Mouse (Mus musculus) liver, embryonic 13.5 days (tissue): Measurements from ENCODE around the gene Esp34. TPM values are rescaled to one million over a fixed set of nuclear protein-coding genes. Genes with fewer than 3 reads are reported as not detected.

Experiments
- ATAC-seq: fragments of 200-750 bp; cut with Nextera tagmentation; 2 replicates; pipeline ENCODE4 v1.8.0; 2017; ENCODE audit warnings: low read depth, mild to moderate bottlenecking, moderate number of reproducible peaks, moderate library complexity
- DNase-seq: peaks from one replicate; pipeline ENCODE4 v3.0.0; 2022
- H3K27ac ChIP-seq: fragments of 300-500 bp; sonication (generic); 2 replicates; pipeline ENCODE4 v1.5.1; 2015; ENCODE audit warnings: moderate library complexity, mild to moderate bottlenecking, inconsistent platforms
- H3K27me3 ChIP-seq: fragments of 300-500 bp; sonication (generic); 2 replicates; pipeline ENCODE4 v1.6.1; 2015; ENCODE audit warnings: mild to moderate bottlenecking, inconsistent platforms
- H3K36me3 ChIP-seq: fragments of 300-500 bp; sonication (generic); 2 replicates; pipeline ENCODE4 v1.6.1; 2015; ENCODE audit warnings: mild to moderate bottlenecking, inconsistent platforms
- H3K4me1 ChIP-seq: fragments of 300-500 bp; sonication (generic); replicated peaks from 2 replicates; pipeline ENCODE4 v1.6.1; 2015; ENCODE audit warnings: inconsistent platforms
- H3K4me2 ChIP-seq: fragments of 300-500 bp; sonication (generic); 2 replicates; pipeline ENCODE4 v1.6.1; 2015; ENCODE audit warnings: inconsistent platforms, mild to moderate bottlenecking, moderate library complexity
- H3K4me3 ChIP-seq: fragments of 300-500 bp; sonication (generic); replicated peaks from 2 replicates; pipeline ENCODE4 v1.5.1; 2015; ENCODE audit warnings: mild to moderate bottlenecking, inconsistent platforms
- H3K9ac ChIP-seq: fragments of 300-500 bp; sonication (generic); 2 replicates; pipeline ENCODE4 v1.6.1; 2015; ENCODE audit warnings: mild to moderate bottlenecking, inconsistent platforms
- H3K9me3 ChIP-seq: fragments of 300-500 bp; sonication (generic); replicated peaks from 2 replicates; pipeline ENCODE4 v1.6.1; 2016; ENCODE audit warnings: inconsistent platforms
- WGBS: fragments of 180-500 bp; shearing (Covaris S2); methylation state at CpG from one replicate; pipeline ENCODE4 v1.1.7; 2015; ENCODE audit not compliant: insufficient replicate concordance; 5-methylcytosine and 5-hydroxymethylcytosine counted together
- polyA plus RNA-seq: library from polyadenylated mRNA; unstranded; fragments of >200 nt; fragmentation: Nextera tagmentation; extraction: Ambion mirVana; gene quantifications from 2 replicates; pipeline ENCODE4 v1.2.1, GENCODE M21; 2015

Esp34 gene
- polyA plus RNA-seq = not detected in 2 replicates

GRCm38 (mm10) chr17:38553892-38554291 lies at the start of gene Esp34:
TSS of gene Esp34 (plus strand) at chr17:38554192.
- Histone ChIP-seq H3K4me2 (no peak within 1 kb of the TSS), H3K4me3 (no peak within 1 kb of the TSS), H3K9me3 (no peaks in the 10 kb centered on the region), H3K27ac (no peak within 1 kb of the TSS), H3K4me1 (no peaks in the 10 kb centered on the region), H3K36me3 (no peaks in the 10 kb centered on the region), H3K9ac (no peak within 1 kb of the TSS), H3K27me3 (no peaks in the 10 kb centered on the region)
- DNase-seq (no peak), ATAC-seq (no peak)
- 69% methylated on average over 1 of the region's 1 CpGs for WGBS

GRCm38 (mm10) chr17:38562527-38562926 lies 8.5 kb downstream of the Esp34 start:
- Histone ChIP-seq H3K9me3 (0 out of 2 replicates have a peak, but pooled peaks cover 9% of the 10 kb centered on the region), H3K27me3 (no peaks in the 10 kb centered on the region), H3K36me3 (no peaks in the 10 kb centered on the region), H3K9ac (no peak overlapping the region), H3K4me3 (no peak overlapping the region), H3K4me2 (no peak overlapping the region), H3K27ac (no peak overlapping the region), H3K4me1 (no peaks in the 10 kb centered on the region)
- DNase-seq (no peak), ATAC-seq (no peak)
- WGBS = 56% methylated on average over 5 of the region's 5 CpGs

Other genes with a start within 250 kb of the Esp34 start
- gene Olfr137, start 246.6 kb upstream of the Esp34 start, polyA plus RNA-seq = not detected in 2 replicates
- gene Olfr136, start 224.4 kb upstream of the Esp34 start, polyA plus RNA-seq = not detected in 2 replicates
- gene Esp36, start 134.0 kb upstream of the Esp34 start, polyA plus RNA-seq = not detected in 2 replicates
- not detected in 2 replicates for gene Esp31, start 85.3 kb downstream of the Esp34 start, polyA plus RNA-seq